Mouse (Mus musculus) erythroblast, embryonic 14.5 days (primary cell): ENCODE data around the gene Rhobtb1.

Experiments
- GATA1 ChIP-seq: IDR thresholded peaks from 2 replicates; pipeline ENCODE4 v1.6.1; 2012; ENCODE audit warnings: low read length, inconsistent platforms, mixed read lengths
- TAL1 ChIP-seq: IDR thresholded peaks from 3 replicates; pipeline ENCODE4 v1.6.1; 2012; ENCODE audit warnings: low read length, inconsistent platforms, mixed read lengths

DNA sequence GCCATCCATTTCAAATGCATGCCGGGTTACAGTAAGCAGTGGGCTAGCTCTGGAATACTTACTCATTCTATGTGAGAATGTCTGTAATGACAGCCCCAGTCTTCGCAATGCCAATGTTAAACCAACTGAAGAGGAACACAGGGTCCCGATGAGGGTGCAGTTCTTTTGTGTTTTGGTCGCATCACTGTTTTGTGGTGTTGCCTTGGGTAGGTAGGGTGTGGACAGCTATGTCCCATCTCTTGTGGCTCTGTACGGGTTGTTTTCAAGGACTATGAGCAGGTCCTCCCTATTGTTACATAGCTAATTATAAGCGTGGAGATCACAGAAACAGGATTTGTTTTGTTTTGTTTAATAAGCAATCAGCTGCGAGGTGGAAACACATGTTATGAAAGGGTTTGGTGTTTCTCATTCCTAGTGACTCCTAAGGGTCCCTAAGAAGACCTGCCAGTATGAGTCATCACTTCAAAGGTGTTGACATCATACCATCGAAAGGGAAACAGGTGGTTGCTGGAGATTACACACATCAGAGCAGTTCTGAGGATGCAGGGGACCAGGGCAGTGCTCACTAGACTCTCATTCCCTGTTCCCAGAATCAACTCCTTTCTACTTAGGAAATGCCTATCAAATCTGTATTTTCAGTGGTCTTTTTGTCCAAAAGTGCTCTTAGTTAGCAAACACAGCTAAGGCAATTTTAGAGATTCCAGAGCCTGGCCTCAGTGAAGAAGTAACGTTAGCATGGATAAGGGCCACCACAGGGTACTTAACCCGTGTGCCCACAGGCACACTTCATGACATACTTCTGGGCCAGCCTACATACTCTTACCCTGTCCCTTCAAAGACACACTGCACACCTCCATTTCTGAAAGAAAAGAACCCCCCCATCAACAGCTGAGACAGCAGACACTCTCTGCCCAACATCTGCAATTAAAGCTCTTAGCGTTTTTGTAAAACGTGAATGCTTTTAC, 124.9 kb downstream of the Rhobtb1 start:
- TF ChIP-seq GATA1 = no peak
- no peak for TF ChIP-seq TAL1
